Mouse (Mus musculus) spleen, postnatal 10 days (tissue): ENCODE measurements at regions not wholly inside any gene's neighbourhood (a gene's known extent, or its start where the extent isn't known, plus 50 kb on each side); places are given as distances from the start of the nearest gene placed in this dataset.

Experiments used
- DNase-seq, 2 experiments: peaks; one replicate each; pipeline ENCODE4 v3.0.0; 2021 to 2022; ENCODE audit warnings: low spot score in 2 of 2

GRCm38 (mm10) chr2:171332826-171333225, 601.2 kb downstream of the Dok5 start:
- no peak for DNase-seq

GRCm38 (mm10) chr2:171331529-171331928, 599.9 kb downstream of the Dok5 start:
- DNase-seq, result no peak

GRCm38 (mm10) chr2:171326909-171327308, 595.3 kb downstream of the Dok5 start:
- no peak for DNase-seq

DNA sequence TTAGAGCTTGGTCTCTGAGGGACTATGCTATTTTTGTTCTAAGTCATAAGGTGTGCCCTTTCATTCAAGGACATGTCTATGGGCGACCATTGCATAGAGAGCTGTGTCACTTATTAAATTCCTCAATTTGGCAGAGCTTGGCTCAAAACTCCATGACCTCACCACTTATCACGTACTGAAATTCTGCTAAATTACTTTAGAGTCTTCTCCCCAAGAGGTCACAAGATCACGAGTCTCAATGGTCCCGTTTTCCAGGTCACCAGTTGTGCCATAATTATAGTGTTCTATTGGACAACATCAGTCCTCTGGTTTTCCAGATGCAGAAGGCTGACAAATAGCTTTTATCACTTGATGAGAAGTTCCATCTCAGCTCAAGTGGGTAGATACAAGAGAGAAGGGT, 576.9 kb downstream of the Dok5 start:
- DNase-seq, result no peak

DNA sequence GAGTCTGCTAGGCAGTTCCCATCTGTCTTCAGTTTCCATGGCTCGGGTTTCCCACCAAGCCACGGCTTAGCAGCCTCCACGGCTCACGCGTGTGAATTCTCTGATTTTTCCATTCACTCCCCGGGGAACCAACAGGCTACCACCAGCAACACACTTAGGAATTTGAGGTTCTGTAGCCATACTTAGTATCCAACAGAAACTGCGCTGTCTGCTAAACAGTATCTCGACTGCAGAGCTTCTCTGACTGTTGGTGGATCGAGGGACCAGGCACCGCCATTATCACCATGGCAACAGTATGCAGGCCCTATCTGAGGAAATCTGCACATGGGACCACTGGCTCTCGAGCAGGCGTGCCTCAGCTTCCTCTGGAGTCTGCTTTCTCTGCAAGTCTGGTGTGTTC, 574.4 kb downstream of the Dok5 start:
- no peak for DNase-seq

DNA sequence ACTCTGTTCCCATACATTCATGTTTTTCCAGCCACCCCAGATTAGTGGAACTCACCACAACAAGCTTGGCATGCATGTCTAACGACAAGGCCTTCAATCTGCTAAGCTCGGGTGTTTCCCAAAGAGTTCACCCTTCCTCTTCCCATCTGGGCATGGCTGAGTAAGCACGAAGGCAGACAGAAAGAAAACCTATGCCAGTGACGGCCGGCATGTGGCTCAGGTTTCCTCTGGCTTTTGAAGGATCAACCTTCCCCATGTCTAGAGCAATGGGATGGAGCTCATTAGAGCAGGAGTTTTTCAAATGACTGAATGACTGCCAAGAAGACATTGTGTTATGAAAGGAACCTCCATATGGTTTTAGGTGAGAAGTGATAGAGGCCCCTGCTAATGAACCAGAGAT, 566.9 kb downstream of the Dok5 start:
- DNase-seq, result no peak

- DNase-seq, result no peak
Observed at GRCm38 (mm10) chr2:171295603-171296002, 564.0 kb downstream of the Dok5 start.

DNA sequence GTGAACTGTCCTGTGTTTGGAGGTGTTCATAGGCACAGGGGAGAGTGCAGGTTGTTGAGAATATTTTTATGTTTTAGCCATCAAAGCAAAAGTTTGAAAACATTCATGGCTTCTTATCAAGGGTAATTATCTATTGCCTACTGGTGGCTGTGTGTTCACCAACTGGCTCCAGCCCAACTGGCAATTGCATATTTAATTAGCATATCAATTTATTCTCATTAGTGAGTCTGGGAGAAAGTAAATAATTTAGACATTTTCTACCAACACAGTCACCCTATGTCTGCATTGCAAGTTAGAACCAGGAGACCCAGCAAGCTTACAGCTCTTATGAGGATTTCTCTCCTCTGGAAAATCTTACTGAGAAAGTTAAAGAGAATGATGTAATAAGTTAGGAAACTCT, 561.0 kb downstream of the Dok5 start:
- DNase-seq, result no peak

DNA sequence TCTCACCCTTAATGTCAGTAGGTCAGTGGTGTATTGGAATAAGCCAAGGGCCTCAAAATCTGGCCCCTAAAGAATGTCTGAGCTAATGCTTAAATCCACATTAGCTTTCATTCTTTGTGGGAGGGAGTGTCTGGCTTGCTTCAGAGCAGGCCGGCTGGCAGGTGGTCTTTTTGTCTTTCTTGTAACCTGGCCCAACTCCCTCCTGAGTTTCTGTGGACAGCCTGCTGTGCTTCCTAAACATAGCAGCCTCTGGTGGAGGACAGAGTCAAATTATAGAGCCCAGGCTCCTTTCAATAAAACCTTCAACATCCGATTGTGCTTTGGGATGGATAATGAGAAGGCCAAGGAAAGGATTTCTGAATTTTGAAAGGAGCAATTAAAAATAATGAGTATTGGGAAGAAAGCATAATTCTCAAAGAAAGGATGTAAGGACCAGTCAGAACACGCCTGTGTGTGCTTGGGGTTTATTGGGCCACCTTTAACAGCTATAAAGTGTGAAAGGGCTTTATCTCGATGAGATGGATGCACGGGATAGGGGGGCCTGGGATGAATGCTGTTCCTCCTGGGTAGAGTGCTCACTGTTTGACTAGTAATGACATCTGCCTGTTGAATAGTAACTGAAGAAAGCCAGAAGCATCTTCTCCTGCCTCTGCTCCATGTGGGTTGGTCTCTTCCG, 554.2 kb downstream of the Dok5 start:
- DNase-seq, result no peak

GRCm38 (mm10) chr2:171280132-171280531, 548.5 kb downstream of the Dok5 start:
- no peak for DNase-seq

- DNase-seq, result no peak
Observed at GRCm38 (mm10) chr2:171279319-171279718, 547.7 kb downstream of the Dok5 start.

DNA sequence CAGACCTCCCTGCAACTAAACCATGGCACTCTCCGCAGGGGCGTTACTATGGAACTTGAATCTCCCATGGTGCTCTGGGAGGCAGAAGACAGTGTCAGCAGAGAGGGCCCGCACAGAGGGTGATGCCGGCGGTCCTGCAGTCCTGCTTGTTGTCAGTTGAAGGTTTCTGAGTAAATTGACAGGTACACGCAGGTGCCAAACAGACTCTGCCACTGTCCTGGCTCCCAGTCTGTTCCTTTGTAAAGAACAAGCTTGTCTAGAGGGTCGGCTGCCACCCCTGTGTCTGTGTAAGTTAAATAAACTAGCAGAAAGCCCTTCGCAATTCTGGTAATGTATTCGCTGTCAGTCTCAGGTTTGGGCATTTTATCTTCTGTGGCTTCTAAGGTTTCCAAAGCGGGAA, 521.6 kb downstream of the Dok5 start:
- DNase-seq, result no peak

DNA sequence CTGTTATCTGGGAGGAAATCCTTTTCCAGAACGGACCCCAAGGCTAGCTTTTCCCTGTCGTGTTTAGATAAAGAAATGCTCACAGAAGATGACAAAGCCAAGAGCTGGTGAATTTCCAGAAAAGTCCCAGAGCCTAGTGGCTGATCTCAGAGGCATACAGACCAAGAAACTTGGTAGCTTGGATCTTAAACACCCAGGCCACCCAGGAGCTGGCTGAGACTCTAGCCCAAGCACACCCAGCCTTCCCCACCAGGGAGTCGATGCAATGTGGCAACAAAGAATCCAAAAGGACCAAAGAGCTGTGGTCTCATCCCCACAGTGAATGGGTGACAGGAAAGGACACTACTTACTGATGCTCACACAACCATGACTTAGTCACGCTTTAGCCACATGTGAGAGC, 513.8 kb downstream of the Dok5 start:
- no peak for DNase-seq

DNA sequence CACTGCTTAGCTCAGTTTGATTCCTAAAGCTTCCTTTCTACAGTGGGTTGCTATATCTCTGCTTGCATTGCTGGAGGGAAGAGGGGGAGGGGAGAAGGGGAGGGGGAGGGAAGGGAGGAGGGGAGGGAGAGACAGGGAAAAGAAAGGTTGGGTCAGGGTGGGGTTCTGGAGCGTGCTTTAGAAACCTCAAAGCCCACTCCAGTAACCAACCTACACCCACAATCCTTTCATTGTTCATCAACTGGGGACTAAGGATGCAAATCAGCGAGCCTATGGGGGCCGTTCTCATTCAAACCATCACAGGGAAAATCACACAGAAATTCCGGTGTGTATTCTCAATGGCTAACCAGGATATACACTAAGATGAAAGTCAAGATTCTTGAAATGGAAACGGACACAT, 510.7 kb downstream of the Dok5 start:
- no peak for DNase-seq

- no peak for DNase-seq
Observed at GRCm38 (mm10) chr2:171237276-171237960, 505.8 kb downstream of the Dok5 start.

- no peak for DNase-seq
Observed at GRCm38 (mm10) chr2:171232812-171233211, 501.2 kb downstream of the Dok5 start.

DNA sequence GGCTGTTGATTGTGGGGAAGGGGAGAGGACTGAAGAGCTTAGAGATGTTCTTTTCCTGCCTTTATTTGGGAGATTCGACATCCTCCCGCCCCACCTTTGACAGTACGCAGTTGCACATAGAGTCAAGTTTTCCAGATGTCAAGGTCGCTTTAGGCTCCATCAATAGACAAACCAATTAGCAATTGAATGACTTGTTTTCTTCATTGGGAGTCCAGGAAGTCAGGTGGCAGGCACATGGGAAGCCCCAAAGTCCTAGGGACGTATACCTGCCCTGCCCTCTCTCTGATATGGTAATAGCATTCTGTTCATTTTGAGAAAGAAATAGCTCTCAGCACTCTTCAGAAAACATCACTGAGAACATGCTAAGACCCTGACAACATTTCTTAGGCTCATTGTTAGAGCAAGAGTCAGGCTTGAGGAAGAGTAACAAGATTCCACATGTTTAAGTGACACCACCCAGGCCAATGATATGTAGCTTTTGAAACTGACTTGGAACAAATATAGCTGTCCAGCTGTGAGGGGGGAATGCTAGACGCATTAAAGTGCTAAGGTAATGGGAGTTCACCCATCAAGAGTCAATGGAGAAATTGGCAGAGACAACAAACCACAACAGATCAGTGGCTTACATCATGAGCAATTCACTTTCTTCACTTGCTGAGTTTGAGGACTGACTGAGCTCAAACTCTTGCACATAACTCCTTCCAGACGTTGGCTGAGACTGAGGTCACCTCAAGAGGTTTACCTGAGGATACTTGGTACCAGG, 499.9 kb downstream of the Dok5 start:
- no peak for DNase-seq

DNA sequence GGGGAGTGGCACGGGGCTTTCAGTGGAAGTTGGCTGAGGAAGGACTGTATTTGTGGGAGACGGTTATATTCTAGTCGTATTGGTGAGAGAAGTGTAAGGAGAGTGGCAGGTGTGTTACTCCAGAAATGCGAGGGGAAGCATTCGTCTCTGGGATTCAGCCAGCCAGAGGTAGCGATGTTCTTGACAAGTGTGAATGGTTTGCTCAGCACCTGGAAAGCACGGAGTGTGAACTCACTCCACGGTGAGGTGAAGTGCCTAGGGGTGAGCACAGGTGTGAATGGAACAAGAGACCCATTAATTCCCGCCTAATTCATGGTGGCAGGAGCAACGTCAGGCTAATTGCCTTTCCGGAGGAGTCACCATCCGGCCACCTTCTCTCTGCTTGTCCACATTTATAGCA, 498.9 kb downstream of the Dok5 start:
- DNase-seq, result no peak

DNA sequence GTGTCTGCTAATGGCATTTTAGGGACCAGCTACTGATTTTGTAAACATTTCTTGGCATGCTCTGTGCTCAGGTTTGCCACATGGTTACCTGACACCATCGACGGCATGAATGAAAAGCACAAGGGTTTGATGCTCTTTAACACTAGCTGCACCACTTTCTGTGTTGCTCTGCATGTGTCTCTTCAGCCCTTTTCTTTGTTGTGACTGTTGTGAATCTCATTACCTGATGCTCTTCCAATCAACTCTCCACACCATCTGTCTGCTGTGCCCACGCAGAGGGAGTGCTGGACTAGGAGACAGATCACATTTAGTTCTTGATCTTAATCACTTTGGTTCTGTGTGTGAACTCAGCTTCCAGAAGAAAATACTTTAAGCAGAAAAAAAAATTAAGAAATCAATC, 496.6 kb downstream of the Dok5 start:
- DNase-seq, result no peak

GRCm38 (mm10) chr2:171213792-171214191, 482.2 kb downstream of the Dok5 start:
- no peak for DNase-seq

- DNase-seq, result no peak
Observed at GRCm38 (mm10) chr2:171196472-171196871, 464.9 kb downstream of the Dok5 start.

DNA sequence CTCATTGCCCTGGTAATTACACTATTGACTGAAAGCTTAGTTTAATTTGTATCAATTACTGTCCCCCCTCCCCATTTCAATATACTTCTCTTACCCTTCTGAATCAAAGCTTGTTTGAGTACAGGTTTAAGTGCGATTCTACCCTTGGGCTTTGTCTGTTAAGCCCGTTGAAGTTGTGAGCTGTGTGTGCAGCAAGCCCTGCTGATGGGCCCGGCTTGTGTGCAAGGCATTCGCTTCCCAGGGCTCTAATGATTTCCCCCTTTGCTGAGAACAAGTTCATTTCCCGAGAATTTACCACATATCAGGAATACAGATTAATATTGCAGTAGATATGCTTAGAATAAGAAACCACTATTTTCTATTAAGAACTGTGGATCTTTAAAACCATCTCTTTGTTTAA, 460.6 kb downstream of the Dok5 start:
- no peak for DNase-seq
